Mouse (Mus musculus): Measurements from ENCODE around the gene H2afb1. TPM values are rescaled to one million over a fixed set of nuclear protein-coding genes. Genes with fewer than 3 reads are reported as not detected.
"Not testable (repeated sequence)": the region's sequence is repeated elsewhere in the genome, so short reads cannot be mapped to it uniquely, and the experiment has no call there.

Gene H2afb1
- not detected in 2 replicates for polyA plus RNA-seq (2012; rRNA removed)

DNA sequence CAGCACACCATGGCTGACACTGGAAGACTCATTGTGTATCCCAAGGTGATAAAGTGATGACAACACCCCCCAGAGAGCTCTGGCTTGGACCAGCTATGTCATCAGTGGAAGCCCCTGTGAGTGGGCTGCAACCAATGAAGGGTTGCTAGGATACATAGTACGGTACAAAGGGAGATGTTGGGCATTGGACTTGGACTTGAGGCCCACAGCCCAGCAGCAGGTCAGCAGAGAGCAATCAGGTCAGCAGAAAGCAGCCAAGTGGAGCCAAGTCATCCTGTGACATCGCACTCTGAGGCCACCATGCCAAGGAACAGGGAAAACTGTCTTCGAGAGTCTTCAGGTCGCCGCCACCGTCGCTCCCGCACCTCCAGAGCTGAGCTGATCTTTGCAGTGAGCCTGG is at the start of gene H2afb1:
H2afb1 (plus strand) TSS at position 301 of the 400 bp plus-strand sequence.
- DNase-seq; H3K27ac ChIP-seq (ENCODE audit: insufficient read depth, low read length); H3K4me3 ChIP-seq (replicated peaks; ENCODE audit: insufficient read depth, low read depth, low read length); H3K27me3 ChIP-seq (ENCODE audit: control insufficient read depth, insufficient read depth, low read length); H3K4me1 ChIP-seq (ENCODE audit: control insufficient read depth, insufficient read depth, low read length): not testable (repeated sequence)
- WGBS: 90% methylated on average over 7 of the region's 8 CpGs

- TF ChIP-seq CTCF (IDR thresholded peaks at IDR 0.05; ENCODE audit: borderline replicate concordance, insufficient read depth, low read depth, low read length) (no peak), POLR2A (IDR thresholded peaks at IDR 0.05; ENCODE audit: borderline replicate concordance, insufficient read depth, low read length) (no peak)
- no peak overlapping the region for H3K4me3 ChIP-seq (replicated peaks; ENCODE audit: insufficient read depth, low read depth, low read length)
- WGBS: 71% methylated on average over 2 of the region's 2 CpGs
- H3K4me1 ChIP-seq (ENCODE audit: control insufficient read depth, insufficient read depth, low read length): no peaks in the 10 kb centered on the region
- no peak for DNase-seq
- H3K27ac ChIP-seq (ENCODE audit: insufficient read depth, low read length): no peak overlapping the region
- H3K27me3 ChIP-seq (ENCODE audit: control insufficient read depth, insufficient read depth, low read length): no peaks in the 10 kb centered on the region
These were observed 21.5 kb downstream of the H2afb1 start for GRCm38 (mm10) chrX:117036085-117036484.
